Mouse (Mus musculus) embryonic fibroblast, embryonic 13.5 days (primary cell): Measurements from ENCODE around the gene Ly6g6e. TPM values are rescaled to one million over a fixed set of nuclear protein-coding genes. Genes with fewer than 3 reads are reported as not detected.

ENCODE experiments used
- H3K27ac ChIP-seq: 2 replicates; pipeline ENCODE4 v1.5.1; 2012; ENCODE audit warnings: low read length, control low read depth, inconsistent platforms; ENCODE audit not compliant: insufficient read depth
- H3K4me1 ChIP-seq: 2 replicates; pipeline ENCODE4 v1.6.1; 2011; ENCODE audit warnings: low read length; ENCODE audit not compliant: control insufficient read depth, insufficient read depth
- H3K4me3 ChIP-seq: 2 replicates; pipeline ENCODE4 v1.5.1; 2011; ENCODE audit warnings: mild to moderate bottlenecking, control low read depth, low read length; ENCODE audit not compliant: insufficient read depth
- CTCF ChIP-seq: IDR thresholded peaks from 2 replicates; pipeline ENCODE4 v1.5.1; 2011; ENCODE audit warnings: mild to moderate bottlenecking, control low read depth, low read length, moderate library complexity, borderline replicate concordance; ENCODE audit not compliant: insufficient read depth
- POLR2A ChIP-seq: IDR thresholded peaks from 2 replicates; pipeline ENCODE4 v1.6.1; 2011; ENCODE audit warnings: low read depth, mild to moderate bottlenecking, control low read depth, low read length, moderate library complexity
- polyA plus RNA-seq: library from polyadenylated mRNA; stranded (reverse); fragments of >200 nt; gene quantifications from 2 replicates; pipeline ENCODE4 v1.2.4, GENCODE M21; 2011; ENCODE audit warnings: low read depth; ENCODE audit not compliant: missing spikeins, insufficient read length

Gene Ly6g6e
- polyA plus RNA-seq, 1 experiment, result not detected

GRCm38 (mm10) chr17:35074097-35074496 is 2.6 kb upstream of the Ly6g6e start:
- TF ChIP-seq POLR2A, result no peak
- TF ChIP-seq CTCF, result no peak
- H3K27ac ChIP-seq, result no peak overlapping the region
- no peak overlapping the region for H3K4me3 ChIP-seq
- no peaks in the 10 kb centered on the region for H3K4me1 ChIP-seq

- H3K27ac ChIP-seq, result no peak overlapping the region
- no peak for TF ChIP-seq CTCF
- no peak for TF ChIP-seq POLR2A
- H3K4me3 ChIP-seq, result no peak overlapping the region
- no peaks in the 10 kb centered on the region for H3K4me1 ChIP-seq
Measured at GRCm38 (mm10) chr17:35077285-35077684, 583 bp downstream of the Ly6g6e start.

GRCm38 (mm10) chr17:35077786-35078233 is 1.1 kb downstream of the Ly6g6e start, which contains the start of gene Ly6g6d:
Ly6g6d (minus strand) TSS chr17:35078065.
- no peak within 1 kb of the TSS for H3K27ac ChIP-seq
- no peak within 1 kb of the TSS for H3K4me3 ChIP-seq

GRCm38 (mm10) chr17:35079778-35080177 is 3.1 kb downstream of the Ly6g6e start:
- no peak overlapping the region for H3K4me3 ChIP-seq

More at GRCm38 (mm10) chr17:35077786-35078233, 1.1 kb downstream of the Ly6g6e start, which contains the start of gene Ly6g6d:
- TF ChIP-seq CTCF, result peak; percentile 37; the same call in 1 of the 2 replicates
- no peak for TF ChIP-seq POLR2A
- no peaks in the 10 kb centered on the region for H3K4me1 ChIP-seq

GRCm38 (mm10) chr17:35080248-35080647 is 3.5 kb downstream of the Ly6g6e start:
- H3K4me1 ChIP-seq, result no peaks in the 10 kb centered on the region
- TF ChIP-seq CTCF (no peak), POLR2A (no peak)
- H3K27ac ChIP-seq, result no peak overlapping the region
- H3K4me3 ChIP-seq, result no peak overlapping the region

More at GRCm38 (mm10) chr17:35079778-35080177, 3.1 kb downstream of the Ly6g6e start:
- no peaks in the 10 kb centered on the region for H3K4me1 ChIP-seq
- TF ChIP-seq POLR2A, result no peak
- TF ChIP-seq CTCF, result no peak
- no peak overlapping the region for H3K27ac ChIP-seq

- TF ChIP-seq POLR2A (no peak), CTCF (no peak)
- no peaks in the 10 kb centered on the region for H3K4me1 ChIP-seq
- no peak overlapping the region for H3K27ac ChIP-seq
- no peak overlapping the region for H3K4me3 ChIP-seq
Measured at GRCm38 (mm10) chr17:35080710-35081109, 4.0 kb downstream of the Ly6g6e start.

- Histone ChIP-seq H3K27ac (no peak overlapping the region), H3K4me3 (no peak overlapping the region), H3K4me1 (no peaks in the 10 kb centered on the region)
- TF ChIP-seq POLR2A, result no peak
- TF ChIP-seq CTCF, result no peak
Measured at GRCm38 (mm10) chr17:35082841-35083576, 6.3 kb downstream of the Ly6g6e start.

GRCm38 (mm10) chr17:35083929-35084497 is 7.3 kb downstream of the Ly6g6e start:
- H3K4me3 ChIP-seq, result no peak overlapping the region
- no peak for TF ChIP-seq POLR2A
- TF ChIP-seq CTCF, result no peak

GRCm38 (mm10) chr17:35085208-35085865 is 8.6 kb downstream of the Ly6g6e start, which contains the start of gene Ly6g6f:
Ly6g6f (minus strand) TSS chr17:35085610.
- H3K4me3 ChIP-seq, result no peak within 1 kb of the TSS
- no peak within 1 kb of the TSS for H3K27ac ChIP-seq
- TF ChIP-seq POLR2A (no peak), CTCF (no peak)
- 0 out of 2 replicates have a peak, but pooled peaks cover 3% of the 10 kb centered on the region for H3K4me1 ChIP-seq

More at GRCm38 (mm10) chr17:35083929-35084497, 7.3 kb downstream of the Ly6g6e start:
- no peaks in the 10 kb centered on the region for H3K4me1 ChIP-seq
- H3K27ac ChIP-seq, result no peak overlapping the region
